Mouse (Mus musculus): ENCODE measurements at regions not wholly inside any gene's neighbourhood (a gene's known extent, or its start where the extent isn't known, plus 50 kb on each side); places are given as distances from the start of the nearest gene placed in this dataset.
"Not testable (repeated sequence)": the region's sequence is repeated elsewhere in the genome, so short reads cannot be mapped to it uniquely, and the experiment has no call there.

DNA sequence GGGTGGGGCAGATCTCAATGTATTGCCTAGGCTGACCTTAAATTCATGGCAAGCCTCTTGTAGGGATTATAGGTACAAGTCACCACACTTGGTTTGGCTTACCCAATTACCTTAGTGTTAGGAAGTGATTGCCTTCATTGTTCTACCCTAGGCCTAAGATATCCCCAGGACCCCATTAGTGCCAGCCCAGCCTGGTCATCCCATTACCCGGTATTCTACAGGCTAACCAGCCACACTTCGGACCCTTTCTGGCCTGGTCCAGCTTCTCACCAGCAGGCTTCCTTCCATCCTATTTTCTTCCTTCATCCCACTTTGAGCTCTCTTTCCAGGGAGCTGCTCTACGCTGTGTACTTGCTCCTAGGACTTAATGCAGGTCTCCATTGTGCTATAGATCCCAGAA is 59.5 kb downstream of the Tex35 start:
- DNase-seq (ENCODE audit: low spot score in 2 of 2): no peak

DNA sequence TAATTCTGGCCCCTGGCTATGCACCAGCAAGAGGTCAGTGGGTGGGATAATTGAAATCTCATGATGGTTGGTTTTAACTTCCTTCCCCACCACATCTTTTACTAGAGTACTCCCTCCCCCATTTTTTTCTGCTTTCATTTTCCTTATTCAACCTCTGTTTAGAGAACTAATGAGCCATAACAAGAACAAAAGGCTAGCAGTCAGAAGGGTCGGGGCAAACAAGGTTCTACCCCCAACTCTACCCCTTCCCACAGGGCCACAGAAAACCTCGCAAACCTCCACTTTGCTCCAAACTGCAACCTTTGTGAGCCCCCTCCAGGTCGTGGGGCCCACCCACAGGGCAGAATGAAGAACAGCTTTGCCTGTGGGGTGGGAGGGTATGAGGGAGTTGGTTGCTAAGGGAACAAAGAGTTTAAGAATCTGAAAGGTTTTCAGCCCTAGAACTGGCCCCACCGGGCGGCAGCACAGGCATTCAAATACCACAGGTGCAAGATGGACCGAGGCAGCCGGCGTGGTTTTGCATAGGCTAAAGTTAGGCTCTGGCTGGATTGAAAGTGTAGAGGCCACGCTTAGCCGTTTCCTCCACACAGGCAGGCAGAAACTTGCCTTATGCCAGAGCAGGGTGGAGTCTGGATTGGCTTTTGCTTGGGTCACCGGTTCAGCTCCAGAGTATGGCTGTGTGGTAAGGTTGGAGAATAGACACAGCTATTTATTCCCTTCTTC is 60.1 kb downstream of the Tex35 start:
- no peak for DNase-seq (ENCODE audit: low spot score in 2 of 2)

- DNase-seq (ENCODE audit: low spot score in 2 of 2): peak; percentile 69 to 71
Measured at GRCm38 (mm10) chr1:157047751-157048200, 60.7 kb downstream of the Tex35 start.

DNA sequence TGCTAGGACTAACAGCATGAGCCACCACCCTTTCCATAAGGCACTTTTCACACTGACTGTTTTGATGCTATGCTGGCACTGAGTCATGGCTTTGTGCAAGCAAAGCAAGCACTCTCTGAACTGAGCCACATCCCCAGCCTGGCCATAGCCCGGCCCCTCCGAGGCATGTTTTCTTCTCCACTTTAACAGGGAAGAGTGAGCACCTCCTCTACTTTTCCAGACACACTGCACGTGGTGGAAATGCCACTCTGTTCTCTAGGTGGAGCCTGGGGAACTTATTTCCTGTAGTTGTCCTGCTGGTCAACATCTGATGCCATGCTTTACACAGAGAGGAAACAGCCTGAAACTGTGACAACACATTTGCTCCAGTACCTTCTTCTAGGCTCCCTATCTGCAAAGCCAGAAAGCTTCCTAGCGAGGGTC is 61.7 kb downstream of the Tex35 start:
- no peak for DNase-seq (ENCODE audit: low spot score in 2 of 2)

DNA sequence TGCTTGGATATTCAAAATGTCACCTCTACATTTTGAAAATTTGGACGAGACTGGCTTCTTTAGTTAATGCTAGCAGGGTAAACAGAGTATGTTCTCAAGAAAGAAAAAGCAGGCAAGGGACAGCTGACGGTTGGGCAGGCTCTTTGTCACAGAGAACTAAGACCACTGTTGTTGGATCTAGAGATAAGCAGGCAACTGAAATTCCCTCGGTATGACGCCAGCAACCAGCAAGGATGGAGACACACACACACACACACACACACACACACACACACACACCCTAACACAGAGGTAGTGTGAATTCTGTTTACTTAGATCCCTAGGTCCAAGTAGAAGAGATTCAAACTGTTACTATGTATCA is 68.7 kb downstream of the Tex35 start:
- DNase-seq (ENCODE audit: low spot score in 2 of 2): peak in 1 of 2 experiments; percentile 43

GRCm38 (mm10) chr1:157039016-157039835 is 69.3 kb downstream of the Tex35 start:
- DNase-seq (ENCODE audit: low spot score in 2 of 2): peak; percentile 89

DNA sequence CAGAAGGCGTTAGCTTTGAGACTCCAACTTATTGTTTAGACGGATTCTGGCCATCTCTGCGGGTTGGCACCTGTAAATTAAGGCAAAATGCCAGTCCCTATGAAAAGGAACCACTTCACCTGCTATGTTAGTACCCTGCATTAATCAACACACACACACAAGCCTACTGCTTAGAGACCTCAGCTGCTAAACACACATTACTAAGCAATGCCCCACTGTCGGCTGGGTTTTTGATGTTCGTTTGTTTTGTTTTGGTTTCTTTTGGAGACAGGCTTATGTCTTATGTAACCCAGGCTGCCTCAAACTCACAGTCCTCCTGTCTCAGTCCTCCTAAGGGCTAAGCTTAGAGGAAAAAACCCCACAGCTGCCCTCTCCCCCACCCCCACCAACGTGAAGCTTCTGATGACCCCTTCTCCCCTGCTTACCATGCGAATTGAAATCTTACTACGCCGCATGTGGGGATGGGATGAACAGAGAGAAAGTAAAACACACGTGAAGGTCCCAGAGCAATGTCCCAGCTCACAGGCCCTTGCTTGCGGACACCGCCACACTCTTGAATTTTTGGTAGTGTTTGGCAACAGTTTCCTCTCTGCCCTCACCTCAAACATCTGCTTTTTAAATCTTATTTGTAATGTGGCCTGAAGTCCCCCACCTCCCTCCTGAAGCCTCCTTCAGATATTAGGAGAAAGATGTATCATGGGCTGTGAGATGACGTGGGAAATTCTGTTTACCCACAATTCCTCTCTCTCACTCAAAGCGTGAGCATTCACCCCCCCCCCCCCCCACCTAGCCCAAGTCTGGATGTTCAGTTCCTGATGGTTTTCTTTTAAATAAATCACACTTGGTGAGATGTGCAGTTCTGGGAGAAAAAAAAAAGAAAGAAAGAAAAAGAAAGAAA is 70.1 kb downstream of the Tex35 start:
- no peak for DNase-seq (ENCODE audit: low spot score in 2 of 2)

- DNase-seq (ENCODE audit: low spot score in 2 of 2): no peak
Measured at GRCm38 (mm10) chr1:157037246-157037991, 71.1 kb downstream of the Tex35 start.

DNA sequence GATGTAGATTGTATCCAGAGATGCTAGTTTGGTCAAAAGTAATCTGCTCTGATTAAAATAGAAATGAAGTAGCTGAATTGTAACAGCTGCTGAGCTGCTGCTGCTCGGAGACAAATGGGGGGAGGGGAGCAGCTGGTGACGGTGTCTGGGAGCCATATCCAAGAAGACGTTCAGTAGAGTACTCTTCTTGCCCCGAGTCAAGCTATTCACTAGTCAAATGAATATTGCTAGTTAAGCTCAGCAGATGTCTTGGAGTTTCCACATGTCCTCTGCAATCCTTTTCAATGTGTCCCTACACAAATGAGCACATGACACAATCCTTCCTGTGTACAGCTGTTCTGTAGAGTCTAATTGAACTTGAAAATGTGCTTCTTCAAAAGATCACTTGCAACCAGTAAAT is 71.7 kb downstream of the Tex35 start:
- no peak for DNase-seq (ENCODE audit: low spot score in 2 of 2)

DNA sequence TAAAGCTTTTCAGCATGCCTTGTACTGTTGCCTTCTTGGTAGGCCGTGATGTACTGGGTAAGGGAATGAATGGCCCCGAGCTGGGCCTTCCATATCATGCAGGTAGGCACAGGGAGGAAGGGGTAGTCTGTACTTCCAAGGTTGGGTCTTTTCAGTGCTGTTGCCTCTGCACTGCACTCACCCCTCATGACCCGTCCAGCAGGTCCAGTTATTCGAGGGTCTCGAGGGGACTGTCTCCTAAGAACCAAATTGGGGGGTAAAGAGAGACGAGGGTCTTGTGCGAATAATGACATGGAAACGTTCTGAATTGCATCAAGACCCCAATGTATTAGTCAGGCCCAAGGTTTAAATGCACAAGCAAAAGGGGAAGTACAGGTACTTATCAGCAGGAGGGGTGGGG is 73.3 kb downstream of the Tex35 start:
- DNase-seq (ENCODE audit: low spot score in 2 of 2): not testable (repeated sequence)

GRCm38 (mm10) chr1:157028682-157029081 is 79.8 kb downstream of the Tex35 start:
- no peak for DNase-seq (ENCODE audit: low spot score in 2 of 2)

- DNase-seq (ENCODE audit: low spot score in 2 of 2): no peak
Measured at GRCm38 (mm10) chr1:157027681-157028080, 80.8 kb downstream of the Tex35 start.

GRCm38 (mm10) chr1:157023462-157023861 is 84.0 kb upstream of the Ralgps2 start:
- no peak for DNase-seq (ENCODE audit: low spot score in 2 of 2)

- no peak for DNase-seq (ENCODE audit: low spot score in 2 of 2)
Measured at GRCm38 (mm10) chr1:157022456-157023435, 83.3 kb upstream of the Ralgps2 start.

- DNase-seq (ENCODE audit: low spot score in 2 of 2): no peak
Measured at GRCm38 (mm10) chr1:157019892-157020291, 80.5 kb upstream of the Ralgps2 start.

DNA sequence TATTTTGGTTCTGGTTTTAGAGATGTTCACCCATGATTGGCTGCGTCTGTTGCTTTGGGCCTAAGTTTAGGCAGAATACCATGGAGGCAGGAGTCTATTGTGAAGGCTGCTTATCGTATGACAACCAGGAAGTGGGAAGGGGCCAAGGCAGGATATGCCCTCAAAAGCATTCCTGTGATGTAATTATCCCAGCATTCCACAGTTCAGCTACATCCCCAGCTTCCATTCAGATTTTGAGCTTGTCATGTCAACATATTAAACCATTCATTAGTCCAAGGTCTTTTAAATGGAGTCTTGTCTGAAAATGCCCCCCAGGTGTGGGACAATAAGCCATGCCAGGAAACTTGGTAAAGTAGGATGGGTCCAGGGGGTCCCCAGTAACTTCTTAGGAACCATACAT is 79.3 kb upstream of the Ralgps2 start:
- DNase-seq (ENCODE audit: low spot score in 2 of 2): no peak

DNA sequence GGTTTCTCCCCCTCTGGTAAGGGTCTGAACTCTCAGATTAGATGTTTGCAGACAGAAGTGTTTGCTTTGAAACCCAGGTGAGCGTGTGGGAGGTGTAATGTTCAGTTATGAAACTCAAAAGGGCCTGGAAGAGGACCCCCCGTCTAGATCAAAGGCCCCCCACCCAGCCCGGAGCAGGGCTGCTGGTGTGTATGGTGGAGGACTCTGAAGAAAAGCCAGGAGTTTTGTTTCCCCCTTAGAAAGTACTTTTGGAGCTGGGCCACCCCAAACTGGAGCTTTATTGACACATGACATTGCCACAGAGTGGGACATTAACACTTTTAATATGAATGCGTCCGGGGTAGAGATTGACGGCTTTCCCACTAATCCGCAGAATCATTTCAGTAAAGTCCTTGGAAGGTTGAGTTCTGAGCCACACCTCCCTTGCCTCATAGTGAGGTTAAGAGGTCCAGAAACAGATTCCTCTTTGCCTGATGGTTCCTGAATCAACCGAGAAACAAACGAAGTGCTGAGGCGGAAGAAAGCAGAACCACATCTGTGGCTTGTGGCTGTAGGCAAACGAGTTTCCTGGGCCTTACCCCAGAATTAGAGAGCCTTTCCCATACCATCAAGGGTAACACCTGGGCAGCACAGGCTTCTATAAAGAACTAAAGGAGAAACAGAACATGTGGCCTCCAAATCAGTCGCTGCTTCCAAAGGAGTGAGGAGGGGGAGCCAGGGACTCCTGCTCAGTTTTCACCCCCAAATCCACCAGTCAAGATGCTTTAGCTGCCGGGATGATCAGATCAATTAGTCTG is 78.0 kb upstream of the Ralgps2 start:
- no peak for DNase-seq (ENCODE audit: low spot score in 2 of 2)

DNA sequence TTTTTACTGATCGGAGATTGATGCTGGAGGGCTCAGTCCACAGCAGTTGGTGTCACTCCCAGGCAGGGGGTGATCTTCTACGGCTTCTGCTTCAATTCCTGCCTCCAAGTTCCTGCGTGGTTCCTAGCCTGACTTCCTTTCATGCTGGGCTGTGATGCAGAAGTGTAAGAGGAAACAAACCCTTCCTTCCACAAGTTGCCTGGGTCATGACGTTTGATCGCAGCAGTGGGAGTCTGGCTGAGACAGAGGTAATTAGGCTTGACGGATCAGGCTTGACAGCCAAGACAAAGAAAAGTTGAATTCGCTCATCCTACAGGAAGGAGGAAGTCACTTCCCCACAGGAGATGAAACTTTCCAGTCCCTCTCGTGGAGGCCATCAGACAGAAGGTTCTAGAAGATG is 77.2 kb upstream of the Ralgps2 start:
- DNase-seq (ENCODE audit: low spot score in 2 of 2): no peak

All from right cerebral cortex, postnatal 10 days (tissue).